9 mouse cellular contexts compared by ENCODE assay signal in genomic region chr8:88266170-88266800, GRCm38 (mm10). TPM values are rescaled to one million over a fixed set of nuclear protein-coding genes. Genes with fewer than 3 reads are reported as not detected.
DNase-seq lines count a peak whose midpoint lies in the region; ATAC-seq lines count a peak whose summit lies in the region.
"Had no signal": no experiment of that assay in that cellular context is flagged by ENCODE, and none has a peak within 500 bp of the region (broad histone marks: within the 10 kb centered on the region; RNA-seq: fewer than 3 reads in every experiment).

No protein-coding gene starts in this region.

- H3K9ac ChIP-seq in lung, embryonic 15.5 days, result no peak overlapping the region
- H3K9ac ChIP-seq: midbrain, embryonic 12.5 days had no signal

- H3K27ac ChIP-seq in lung, embryonic 15.5 days, result peak overlapping the region; percentile 83
- H3K27ac ChIP-seq: midbrain, embryonic 12.5 days had no signal

- no peak overlapping the region; the same call in 1 of the 2 replicates for H3K4me2 ChIP-seq in lung, embryonic 15.5 days
- H3K4me2 ChIP-seq: midbrain, embryonic 12.5 days had no signal

- peak; percentile 74 for DNase-seq in CD4-positive helper T cell, adult 2 months (ENCODE audit: low read depth, low spot score)
- DNase-seq in MN1 (ENCODE audit: low spot score), result peak; percentile 58
- DNase-seq in cerebellum, postnatal 14 days, result peak; percentile 92 to 94
- peak; percentile 90 for DNase-seq in gastrocnemius, postnatal 10 days
- DNase-seq in layer of hippocampus, adult 11-12 months (ENCODE audit: low spot score), result peak; percentile 87
- peak; percentile 90 to 92 for DNase-seq in right cerebral cortex, adult 2 months (ENCODE audit: low spot score in 2 of 2)
- DNase-seq in urinary bladder, postnatal 4 days (ENCODE audit: low spot score in 2 of 2), result peak; percentile 64 to 83

- H3K9me3 ChIP-seq in lung, embryonic 15.5 days, result no peaks in the 10 kb centered on the region
- H3K9me3 ChIP-seq: midbrain, embryonic 12.5 days had no signal

- 28% methylated on average over 10 of the region's 10 CpGs for WGBS in lung, embryonic 15.5 days

- 0 out of 2 replicates have a peak, but pooled peaks cover 2% of the 10 kb centered on the region for H3K27me3 ChIP-seq in lung, embryonic 15.5 days

- no peak overlapping the region for H3K4me3 ChIP-seq in lung, embryonic 15.5 days
- H3K4me3 ChIP-seq: midbrain, embryonic 12.5 days had no signal

- peaks cover 37% of the 10 kb centered on the region for H3K4me1 ChIP-seq in lung, embryonic 15.5 days

- H3K36me3 ChIP-seq in lung, embryonic 15.5 days, result no peaks in the 10 kb centered on the region
- H3K36me3 ChIP-seq: midbrain, embryonic 12.5 days had no signal

- ATAC-seq in lung, embryonic 15.5 days (ENCODE audit: borderline replicate concordance, extremely low read depth, low FRiP score, low TSS enrichment), result peak; percentile 83

RNA-seq across cellular contexts. Expression of gene Adcy7, which starts 5.9 kb away (rescaled TPM):
- 10 to 100 TPM; 12.7 to 17.7 TPM for total RNA-seq in gastrocnemius, postnatal 10 days (2021)
- polyA plus RNA-seq in lung, embryonic 15.5 days (2015; fragmentation: Nextera tagmentation; extraction: Ambion mirVana), result 12.7 and 13.9 TPM in 2 replicates
